ENCODE assay signal across 9 mouse cellular contexts in the genomic region with DNA sequence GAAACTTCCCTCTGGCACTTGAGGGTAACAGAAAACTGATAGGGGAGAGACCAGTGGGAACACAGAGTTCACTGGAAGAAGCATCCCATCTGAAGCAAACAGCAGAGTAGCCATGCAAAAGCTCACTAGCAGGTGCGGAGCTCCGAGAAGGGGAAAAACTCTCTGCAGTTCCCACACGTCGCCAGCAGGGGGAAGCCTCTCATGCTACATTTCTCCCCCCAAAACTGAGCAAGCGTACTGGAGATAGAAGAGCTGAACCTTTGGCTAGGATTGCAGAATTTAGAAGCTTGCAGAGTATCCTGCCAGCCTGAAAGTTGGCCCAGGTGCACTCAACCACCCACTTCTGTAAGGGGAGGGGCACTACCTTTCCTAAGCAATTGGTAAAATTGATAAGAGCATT. TPM values are rescaled to one million over a fixed set of nuclear protein-coding genes. Genes with fewer than 3 reads are reported as not detected.
DNase-seq lines count a peak whose midpoint lies in the region; ATAC-seq lines count a peak whose summit lies in the region.
"Had no signal": no experiment of that assay in that cellular context is flagged by ENCODE, and none has a peak within 500 bp of the region (broad histone marks: within the 10 kb centered on the region; RNA-seq: fewer than 3 reads in every experiment).

No protein-coding gene starts in this region.

- 13% methylated on average over 5 of the region's 5 CpGs for WGBS in midbrain, embryonic 14.5 days
- 13% methylated on average over 5 of the region's 5 CpGs for WGBS in midbrain, embryonic 16.5 days

- no peaks in the 10 kb centered on the region for H3K36me3 ChIP-seq in midbrain, embryonic 14.5 days (ENCODE audit: control insufficient read depth, insufficient read depth, low read length)
- H3K36me3 ChIP-seq in midbrain, embryonic 16.5 days (ENCODE audit: control insufficient read depth, insufficient read depth, low read length), result no peaks in the 10 kb centered on the region
- H3K36me3 ChIP-seq: embryonic facial prominence, embryonic 12.5 days had no signal

- no peak overlapping the region for H3K27ac ChIP-seq in midbrain, embryonic 14.5 days (replicated peaks; ENCODE audit: low read depth, low read length)
- no peak overlapping the region for H3K27ac ChIP-seq in midbrain, embryonic 16.5 days (ENCODE audit: low read length)
- H3K27ac ChIP-seq: embryonic facial prominence, embryonic 12.5 days had no signal

- intact Hi-C loops in left cerebral cortex, postnatal 36 days (cut with DNase I), result no loop called here

- H3K4me1 ChIP-seq in midbrain, embryonic 14.5 days (ENCODE audit: control insufficient read depth, insufficient read depth, low read length), result peaks cover 5% of the 10 kb centered on the region; the same call in 1 of the 2 replicates
- H3K4me1 ChIP-seq in midbrain, embryonic 16.5 days (ENCODE audit: control insufficient read depth, insufficient read depth, low read length), result peaks cover 11% of the 10 kb centered on the region; the same call in 1 of the 2 replicates
- H3K4me1 ChIP-seq: embryonic facial prominence, embryonic 12.5 days had no signal

- peaks cover 8% of the 10 kb centered on the region; the same call in 1 of the 2 replicates for H3K27me3 ChIP-seq in midbrain, embryonic 14.5 days (ENCODE audit: control insufficient read depth, insufficient read depth, low read length)
- H3K27me3 ChIP-seq in midbrain, embryonic 16.5 days (ENCODE audit: control insufficient read depth, insufficient read depth, low read depth, low read length), result peaks cover 2% of the 10 kb centered on the region; the same call in 1 of the 2 replicates

- no peak for ATAC-seq in midbrain, embryonic 14.5 days (ENCODE audit: low FRiP score, low TSS enrichment)
- ATAC-seq in midbrain, embryonic 16.5 days, result no peak
- ATAC-seq in neutrophil, adult 5-6 weeks (ENCODE audit: extremely low read depth, insufficient number of reproducible peaks, low FRiP score, poor library complexity, severe bottlenecking), result peak; percentile 70; the same call in 1 of the 2 replicates

- H3K9me3 ChIP-seq in midbrain, embryonic 14.5 days (ENCODE audit: control insufficient read depth, low read length), result no peaks in the 10 kb centered on the region
- no peaks in the 10 kb centered on the region for H3K9me3 ChIP-seq in midbrain, embryonic 16.5 days (replicated peaks; ENCODE audit: control insufficient read depth, low read length, poor library complexity, severe bottlenecking)
- H3K9me3 ChIP-seq: embryonic facial prominence, embryonic 12.5 days had no signal

- peak; percentile 86 for DNase-seq in midbrain, embryonic 14.5 days
- peak; percentile 86 for DNase-seq in cerebellum, adult 9-10 months
- peak; percentile 6 to 28 for DNase-seq in gastrocnemius, adult 8-10 months (ENCODE audit: low spot score in 2 of 2)
- peak; percentile 74 for DNase-seq in kidney, adult 18-20 months
- peak; percentile 64 to 68 for DNase-seq in left cerebral cortex, postnatal 36 days (ENCODE audit: low spot score in 2 of 2)
- DNase-seq in thymus, postnatal 10 days (ENCODE audit: low spot score in 2 of 2), result peak; percentile 45 to 72

- no peak overlapping the region for H3K4me2 ChIP-seq in midbrain, embryonic 14.5 days (ENCODE audit: low read length)
- H3K4me2 ChIP-seq in midbrain, embryonic 16.5 days (ENCODE audit: low read length), result no peak overlapping the region
- H3K4me2 ChIP-seq: embryonic facial prominence, embryonic 12.5 days had no signal

- H3K9ac ChIP-seq in midbrain, embryonic 14.5 days (replicated peaks; ENCODE audit: low read length), result no peak overlapping the region
- no peak overlapping the region for H3K9ac ChIP-seq in midbrain, embryonic 16.5 days (ENCODE audit: low read depth, low read length)
- H3K9ac ChIP-seq: embryonic facial prominence, embryonic 12.5 days had no signal

- no peak overlapping the region for H3K4me3 ChIP-seq in midbrain, embryonic 14.5 days (replicated peaks; ENCODE audit: low read depth, low read length)
- H3K4me3 ChIP-seq in midbrain, embryonic 16.5 days (ENCODE audit: low read depth, low read length), result no peak overlapping the region
- H3K4me3 ChIP-seq: embryonic facial prominence, embryonic 12.5 days had no signal

RNA-seq across cellular contexts. Expression of a gene that starts 14.7 kb away (rescaled TPM):
- 1.8 and 2.3 TPM in 2 replicates for polyA plus RNA-seq in midbrain, embryonic 14.5 days (2014; fragmentation: Nextera tagmentation; extraction: Ambion mirVana)
- polyA plus RNA-seq in midbrain, embryonic 16.5 days (2015; fragmentation: Nextera tagmentation; extraction: Ambion mirVana), result 4.5 and 4.6 TPM in 2 replicates
- under 1 TPM; 0.21 to 0.54 (median 0.30) TPM for total RNA-seq in gastrocnemius, adult 8-10 months (2022)
- 10 to 100 TPM; 20.1 to 29.8 TPM for total RNA-seq in left cerebral cortex, postnatal 36 days (2021)
- 1.3 and 1.5 TPM in 2 replicates for total RNA-seq in neutrophil, adult 5-6 weeks (2017)

Comparison
In these comparisons a context has a peak if more than half of its experiments do, and no peak if none do; other contexts are left out.
1. DNase-seq: peak in every context shown above with its lines; median percentile 86 in midbrain, embryonic 14.5 days; 86 in cerebellum, adult 9-10 months; 74 in kidney, adult 18-20 months; 66 in left cerebral cortex, postnatal 36 days; 58 in thymus, postnatal 10 days; 17 in gastrocnemius, adult 8-10 months.